Mouse (Mus musculus) limb, embryonic 14.5 days (tissue): ENCODE results near the gene Ccdc141. TPM values are rescaled to one million over a fixed set of nuclear protein-coding genes. Genes with fewer than 3 reads are reported as not detected.
A peak's percentile ranks its signal among the peaks of the same experiment; 100 is the strongest.

Experiments used
- ATAC-seq: fragments of 200-750 bp; cut with Nextera tagmentation; 2 replicates; pipeline ENCODE4 v1.8.0; 2017; ENCODE audit warnings: low read depth, moderate number of reproducible peaks, moderate TSS enrichment; ENCODE audit not compliant: low FRiP score
- DNase-seq: peaks from one replicate; pipeline ENCODE4 v3.0.0-alpha.2; 2015; ENCODE audit warnings: low spot score
- H3K27ac ChIP-seq: fragments of 300-500 bp; sonication (generic); replicated peaks from 2 replicates; pipeline ENCODE4 v1.5.1; 2014; ENCODE audit warnings: low read depth, mild to moderate bottlenecking, low read length, moderate library complexity, mixed read lengths
- H3K27me3 ChIP-seq: fragments of 300-500 bp; sonication (generic); 2 replicates; pipeline ENCODE4 v1.6.1; 2014; ENCODE audit warnings: low read length, mixed read lengths; ENCODE audit not compliant: control insufficient read depth, insufficient read depth
- H3K36me3 ChIP-seq: fragments of 300-500 bp; sonication (generic); 2 replicates; pipeline ENCODE4 v1.6.1; 2014; ENCODE audit warnings: mild to moderate bottlenecking, low read length, moderate library complexity, mixed read lengths; ENCODE audit not compliant: control insufficient read depth, insufficient read depth
- H3K4me1 ChIP-seq: fragments of 300-500 bp; sonication (generic); 2 replicates; pipeline ENCODE4 v1.6.1; 2014; ENCODE audit warnings: antibody characterized with exemption, low read length, mixed read lengths; ENCODE audit not compliant: control insufficient read depth, insufficient read depth
- H3K4me2 ChIP-seq: fragments of 300-500 bp; sonication (generic); replicated peaks from 2 replicates; pipeline ENCODE4 v1.6.1; 2014; ENCODE audit warnings: low read depth, mild to moderate bottlenecking, low read length, moderate library complexity; ENCODE audit not compliant: severe bottlenecking
- H3K4me3 ChIP-seq: fragments of 300-500 bp; sonication (generic); replicated peaks from 2 replicates; pipeline ENCODE4 v1.5.1; 2014; ENCODE audit warnings: low read length
- H3K9ac ChIP-seq: fragments of 300-500 bp; sonication (generic); 2 replicates; pipeline ENCODE4 v1.6.1; 2014; ENCODE audit warnings: mild to moderate bottlenecking, low read depth, low read length, moderate library complexity; ENCODE audit not compliant: severe bottlenecking
- H3K9me3 ChIP-seq: fragments of 300-500 bp; sonication (generic); 2 replicates; pipeline ENCODE4 v1.6.1; 2016; ENCODE audit warnings: low read length; ENCODE audit not compliant: control insufficient read depth
- POLR2A ChIP-seq: fragments of 200-500 bp; IDR thresholded peaks from 2 replicates; pipeline ENCODE4 v1.8.0; 2012; ENCODE audit warnings: inconsistent platforms, mild to moderate bottlenecking, moderate library complexity, borderline replicate concordance; ENCODE audit not compliant: insufficient read depth, insufficient read length; ENCODE audit errors: extremely low read depth
- WGBS: fragments of 180-500 bp; shearing (Covaris S2); extraction: QIAGEN DNeasy Blood & Tissue Kit; methylation state at CpG from one replicate; pipeline ENCODE4 v1.1.7; 2014; 5-methylcytosine and 5-hydroxymethylcytosine counted together
- polyA plus RNA-seq, 2 experiments: library from polyadenylated mRNA; depleted of rRNA in 1 of 2; stranded (reverse) in 1 of 2; unstranded in 1 of 2; fragments of >200 nt; fragmentation: Nextera tagmentation in 1 of 2; extraction: Ambion mirVana in 1 of 2; gene quantifications; 2 replicates each; pipeline versions ENCODE4 v1.2.1 to v1.2.3; 2012 to 2014

Gene Ccdc141
- polyA plus RNA-seq, 2 experiments: 8.9 to 14.5 TPM

- H3K9me3 ChIP-seq: no peaks in the 10 kb centered on the region
Measured at GRCm38 (mm10) chr2:76998351-76998750, 172.1 kb downstream of the Ccdc141 start.

GRCm38 (mm10) chr2:76992493-76993201 is 177.8 kb downstream of the Ccdc141 start:
- peak; percentile 44; the same call in 1 of the 2 replicates for ATAC-seq
- H3K9me3 ChIP-seq: peaks cover 3% of the 10 kb centered on the region; the same call in 1 of the 2 replicates
- peak overlapping the region; percentile 65 for H3K27ac ChIP-seq
- no peak overlapping the region for H3K9ac ChIP-seq
- H3K36me3 ChIP-seq: no peaks in the 10 kb centered on the region
- peak; percentile 44 for DNase-seq
- no peak for TF ChIP-seq POLR2A
- no peaks in the 10 kb centered on the region for H3K4me1 ChIP-seq
- H3K27me3 ChIP-seq: no peaks in the 10 kb centered on the region
- WGBS: 24% methylated on average over 5 of the region's 5 CpGs
- no peak overlapping the region for H3K4me2 ChIP-seq
- no peak overlapping the region for H3K4me3 ChIP-seq

More at GRCm38 (mm10) chr2:76998351-76998750, 172.1 kb downstream of the Ccdc141 start:
- no peak overlapping the region for H3K4me3 ChIP-seq
- H3K36me3 ChIP-seq: no peaks in the 10 kb centered on the region
- H3K4me1 ChIP-seq: no peaks in the 10 kb centered on the region
- 59% methylated on average over 5 of the region's 5 CpGs for WGBS
- H3K27me3 ChIP-seq: no peaks in the 10 kb centered on the region
- no peak overlapping the region for H3K9ac ChIP-seq
- H3K4me2 ChIP-seq: no peak overlapping the region
- TF ChIP-seq POLR2A: no peak
- DNase-seq: no peak
- ATAC-seq: no peak
- H3K27ac ChIP-seq: no peak overlapping the region

DNA sequence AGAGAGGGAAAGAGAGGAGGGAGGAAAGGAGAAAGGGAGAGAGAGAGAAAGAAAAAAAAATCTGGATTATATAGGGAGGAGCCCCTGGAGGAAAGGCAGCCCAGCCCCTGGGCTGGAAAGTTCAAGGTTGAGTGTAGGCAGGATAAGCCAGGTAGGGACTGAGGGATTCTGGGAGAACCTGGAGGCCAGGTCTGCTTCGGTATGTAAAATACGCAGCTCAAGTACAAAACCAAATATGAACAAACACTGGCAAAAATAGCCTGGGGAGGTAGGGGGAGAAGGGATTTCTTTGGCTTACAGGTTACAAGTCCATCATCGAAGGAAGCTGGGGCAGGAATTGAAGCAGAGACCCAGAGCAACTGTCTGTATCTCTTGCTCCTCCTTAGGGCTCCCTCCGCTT is 183.1 kb downstream of the Ccdc141 start:
- 84% methylated on average over 4 of the region's 4 CpGs for WGBS

DNA sequence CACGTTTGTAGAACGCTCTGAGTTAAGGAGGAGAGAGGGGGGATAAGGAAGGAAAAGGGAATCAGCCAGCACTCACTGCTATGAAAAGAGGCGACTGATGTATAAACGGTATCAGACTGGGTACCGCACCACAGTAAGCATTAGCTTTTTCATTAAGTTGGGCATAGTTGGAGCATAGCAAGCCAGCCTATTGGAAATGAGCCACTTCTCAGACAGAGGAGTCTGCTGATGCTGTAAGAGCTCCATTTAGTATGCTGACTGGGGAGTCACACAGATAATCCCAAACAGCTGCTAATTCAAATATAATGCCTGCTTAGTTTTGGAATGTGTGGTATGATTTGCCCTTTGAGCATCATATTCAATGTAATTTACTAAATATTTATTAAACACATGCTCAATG is 186.1 kb downstream of the Ccdc141 start:
- Histone ChIP-seq H3K36me3 (no peaks in the 10 kb centered on the region), H3K4me2 (no peak overlapping the region), H3K27me3 (no peaks in the 10 kb centered on the region), H3K27ac (no peak overlapping the region), H3K9me3 (no peaks in the 10 kb centered on the region), H3K4me1 (no peaks in the 10 kb centered on the region), H3K9ac (no peak overlapping the region), H3K4me3 (no peak overlapping the region)
- WGBS: 86% methylated on average over 5 of the region's 5 CpGs
- ATAC-seq (no peak; the same call in 1 of the 2 replicates), DNase-seq (peak; percentile 28)
- TF ChIP-seq POLR2A: no peak

More for the DNA sequence above, 183.1 kb downstream of the Ccdc141 start:
- Histone ChIP-seq H3K9me3 (peaks cover 3% of the 10 kb centered on the region; the same call in 1 of the 2 replicates), H3K27ac (no peak overlapping the region), H3K9ac (no peak overlapping the region), H3K36me3 (no peaks in the 10 kb centered on the region), H3K4me2 (no peak overlapping the region), H3K4me1 (no peaks in the 10 kb centered on the region), H3K27me3 (no peaks in the 10 kb centered on the region), H3K4me3 (no peak overlapping the region)
- ATAC-seq (no peak), DNase-seq (no peak)
- TF ChIP-seq POLR2A: no peak

DNA sequence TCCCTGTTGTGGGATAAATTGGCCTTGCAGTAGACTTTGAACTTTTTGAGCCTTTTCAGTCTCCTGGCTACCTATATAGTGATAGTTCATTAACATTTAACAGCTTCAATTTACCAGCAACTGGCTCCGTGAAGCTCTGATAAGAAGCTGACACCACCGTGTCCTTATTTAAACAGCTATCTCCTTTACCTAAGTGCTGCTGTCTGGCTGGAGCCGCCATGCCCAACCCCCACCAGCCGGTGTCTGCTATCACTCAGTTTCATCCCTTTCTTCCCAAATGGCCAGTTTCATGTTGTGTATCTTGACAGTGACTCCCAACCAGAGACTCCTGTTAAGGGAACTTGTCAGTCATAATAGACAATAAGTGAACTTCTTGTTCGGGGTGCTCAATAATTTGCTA is 186.8 kb downstream of the Ccdc141 start:
- H3K36me3 ChIP-seq: no peaks in the 10 kb centered on the region
- H3K9ac ChIP-seq: no peak overlapping the region
- 46% methylated on average over 5 of the region's 5 CpGs for WGBS
- no peaks in the 10 kb centered on the region for H3K4me1 ChIP-seq
- H3K9me3 ChIP-seq: no peaks in the 10 kb centered on the region
- H3K4me2 ChIP-seq: no peak overlapping the region
- TF ChIP-seq POLR2A: no peak
- H3K4me3 ChIP-seq: no peak overlapping the region
- ATAC-seq (no peak), DNase-seq (no peak)
- no peaks in the 10 kb centered on the region for H3K27me3 ChIP-seq
- H3K27ac ChIP-seq: no peak overlapping the region
